Mouse (Mus musculus): Measurements from ENCODE around the gene Tmcc3.

- TF ChIP-seq GATA1 (IDR thresholded peaks at IDR 0.05; ENCODE audit: low read length) (no peak), TAL1 (IDR thresholded peaks at IDR 0.05; ENCODE audit: low read length) (no peak)
These were observed 6.2 kb upstream of the Tmcc3 start for GRCm38 (mm10) chr10:94305526-94305925.

Data from erythroblast, embryonic 14.5 days (primary cell).